Mouse (Mus musculus) hindbrain, embryonic 11.5 days (tissue): ENCODE results near the gene Tapbpl. TPM values are rescaled to one million over a fixed set of nuclear protein-coding genes. Genes with fewer than 3 reads are reported as not detected.

Source experiments
- ATAC-seq: fragments of 200-750 bp; cut with Nextera tagmentation; 2 replicates; pipeline ENCODE4 v1.8.0; 2017; ENCODE audit warnings: mild to moderate bottlenecking, moderate TSS enrichment, moderate library complexity; ENCODE audit not compliant: low FRiP score
- DNase-seq: peaks from one replicate; pipeline ENCODE4 v3.0.0-alpha.2; 2015; ENCODE audit warnings: low spot score
- H3K27ac ChIP-seq: fragments of 300-500 bp; sonication (generic); 2 replicates; pipeline ENCODE4 v1.5.1; 2014; ENCODE audit warnings: mild to moderate bottlenecking, low read depth, low read length
- H3K27me3 ChIP-seq: fragments of 300-500 bp; sonication (generic); 2 replicates; pipeline ENCODE4 v1.6.1; 2014; ENCODE audit warnings: mild to moderate bottlenecking, low read length, moderate library complexity, mixed read lengths; ENCODE audit not compliant: control insufficient read depth, insufficient read depth
- H3K36me3 ChIP-seq: fragments of 300-500 bp; sonication (generic); 2 replicates; pipeline ENCODE4 v1.6.1; 2014; ENCODE audit warnings: mild to moderate bottlenecking, low read length, moderate library complexity, mixed read lengths; ENCODE audit not compliant: control insufficient read depth, insufficient read depth
- H3K4me1 ChIP-seq: fragments of 300-500 bp; sonication (generic); replicated peaks from 2 replicates; pipeline ENCODE4 v1.6.1; 2014; ENCODE audit warnings: low read length, mixed read lengths; ENCODE audit not compliant: control insufficient read depth, insufficient read depth
- H3K4me2 ChIP-seq: fragments of 300-500 bp; sonication (generic); replicated peaks from 2 replicates; pipeline ENCODE4 v1.6.1; 2014; ENCODE audit warnings: mild to moderate bottlenecking, low read depth, low read length
- H3K4me3 ChIP-seq: fragments of 300-500 bp; sonication (generic); 2 replicates; pipeline ENCODE4 v1.5.1; 2014; ENCODE audit warnings: low read depth, low read length
- H3K9ac ChIP-seq: fragments of 300-500 bp; sonication (generic); 2 replicates; pipeline ENCODE4 v1.6.1; 2014; ENCODE audit warnings: low read depth, low read length
- H3K9me3 ChIP-seq: fragments of 300-500 bp; sonication (generic); 2 replicates; pipeline ENCODE4 v1.6.1; 2016; ENCODE audit warnings: low read length; ENCODE audit not compliant: control insufficient read depth
- WGBS: fragments of 180-500 bp; shearing (Covaris S2); extraction: QIAGEN DNeasy Blood & Tissue Kit; methylation state at CpG from one replicate; pipeline ENCODE4 v1.1.7; 2014; 5-methylcytosine and 5-hydroxymethylcytosine counted together
- polyA plus RNA-seq: library from polyadenylated mRNA; unstranded; fragments of >200 nt; fragmentation: Nextera tagmentation; extraction: Ambion mirVana; gene quantifications from 2 replicates; pipeline ENCODE4 v1.2.1, GENCODE M21; 2014

Gene Tapbpl
- polyA plus RNA-seq, 1 experiment from 2014 or later = 2.2 TPM

DNA sequence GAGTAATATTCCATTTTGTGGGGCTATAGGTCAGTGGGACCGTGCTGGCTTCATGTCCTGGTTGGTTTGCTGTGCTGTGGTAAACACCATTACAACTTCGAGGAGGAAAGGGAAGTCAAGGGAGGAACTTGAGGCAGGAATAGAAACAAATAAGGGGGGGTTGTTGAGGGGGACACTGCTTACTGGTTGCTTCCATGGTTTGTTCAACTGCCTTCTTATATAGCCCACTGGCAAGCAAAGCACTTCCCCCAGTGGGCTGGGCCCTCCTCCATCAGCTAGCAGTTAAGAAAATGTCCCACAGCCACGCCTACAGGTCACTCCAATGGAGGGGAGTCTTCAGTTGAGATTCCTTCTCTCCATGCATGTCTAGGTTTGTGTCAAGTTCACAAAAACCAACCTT is 20.6 kb upstream of the Tapbpl start:
- Histone ChIP-seq H3K4me2 (no peak overlapping the region), H3K9ac (no peak overlapping the region), H3K4me1 (no peaks in the 10 kb centered on the region), H3K36me3 (no peaks in the 10 kb centered on the region), H3K27me3 (no peaks in the 10 kb centered on the region), H3K4me3 (no peak overlapping the region), H3K27ac (no peak overlapping the region), H3K9me3 (no peaks in the 10 kb centered on the region)
- ATAC-seq = no peak
- no peak for DNase-seq
- 85% methylated on average over 3 of the region's 3 CpGs for WGBS

DNA sequence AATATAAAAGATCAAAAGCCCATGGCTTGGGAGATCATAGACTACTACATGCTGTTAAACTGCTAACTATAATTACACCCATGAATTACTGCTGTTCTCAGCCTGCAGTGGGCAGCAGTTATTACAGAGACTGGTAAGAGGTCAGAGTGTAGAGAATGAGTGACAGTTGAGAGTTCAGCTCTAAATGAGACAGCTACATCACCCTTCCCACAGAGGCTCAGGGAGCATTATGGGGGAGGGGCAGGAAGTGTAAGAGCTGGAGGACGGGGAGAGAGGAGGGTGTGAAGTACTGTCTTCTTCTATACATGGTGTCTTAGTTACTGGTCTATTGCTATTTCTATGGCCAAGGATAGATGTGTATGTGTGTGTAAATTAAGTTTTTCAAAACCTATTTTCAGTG is 12.9 kb upstream of the Tapbpl start:
- H3K4me1 ChIP-seq = no peaks in the 10 kb centered on the region
- no peaks in the 10 kb centered on the region for H3K36me3 ChIP-seq
- H3K4me3 ChIP-seq = no peak overlapping the region
- no peak overlapping the region for H3K4me2 ChIP-seq
- H3K9ac ChIP-seq = no peak overlapping the region
- DNase-seq (no peak), ATAC-seq (no peak)
- no peaks in the 10 kb centered on the region for H3K27me3 ChIP-seq
- H3K27ac ChIP-seq = no peak overlapping the region
- H3K9me3 ChIP-seq = no peaks in the 10 kb centered on the region
- WGBS = 27% methylated on average over 1 of the region's 1 CpGs

GRCm38 (mm10) chr6:125241566-125241965 is 9.9 kb upstream of the Tapbpl start:
- Histone ChIP-seq H3K9me3 (no peaks in the 10 kb centered on the region), H3K9ac (no peak overlapping the region), H3K4me1 (no peaks in the 10 kb centered on the region), H3K27me3 (no peaks in the 10 kb centered on the region), H3K4me3 (no peak overlapping the region), H3K27ac (no peak overlapping the region), H3K4me2 (no peak overlapping the region), H3K36me3 (no peaks in the 10 kb centered on the region)
- no peak for DNase-seq
- ATAC-seq = no peak
- 83% methylated on average over 8 of the region's 8 CpGs for WGBS

DNA sequence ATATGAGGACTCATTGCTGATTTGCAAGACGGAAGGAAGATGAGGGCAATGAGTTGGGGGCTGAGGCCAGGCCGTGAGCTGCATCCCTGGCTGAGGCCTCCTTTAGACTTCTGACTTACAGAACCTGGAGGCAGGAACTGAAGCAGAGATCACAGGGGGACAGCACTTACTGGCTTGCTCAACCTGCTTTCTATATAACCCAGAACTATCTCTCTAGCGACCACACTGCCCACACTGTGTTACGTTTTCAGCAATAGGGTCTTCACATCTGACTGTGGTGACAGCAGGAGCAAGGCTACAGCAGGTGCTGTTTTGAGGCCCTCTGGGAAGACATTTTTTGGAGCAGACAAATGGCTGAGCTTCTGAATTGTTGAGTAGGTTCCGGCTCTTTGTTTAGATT is 9.0 kb upstream of the Tapbpl start:
- Histone ChIP-seq H3K27me3 (no peaks in the 10 kb centered on the region), H3K9ac (no peak overlapping the region), H3K4me2 (no peak overlapping the region), H3K27ac (no peak overlapping the region), H3K4me1 (no peaks in the 10 kb centered on the region), H3K9me3 (no peaks in the 10 kb centered on the region), H3K4me3 (no peak overlapping the region), H3K36me3 (no peaks in the 10 kb centered on the region)
- WGBS = 87% methylated on average over 5 of the region's 5 CpGs
- ATAC-seq (no peak), DNase-seq (no peak)

- 92% methylated on average over 5 of the region's 5 CpGs for whole genome bisulfite sequencing
Measured at GRCm38 (mm10) chr6:125239547-125239946, 7.9 kb upstream of the Tapbpl start.

DNA sequence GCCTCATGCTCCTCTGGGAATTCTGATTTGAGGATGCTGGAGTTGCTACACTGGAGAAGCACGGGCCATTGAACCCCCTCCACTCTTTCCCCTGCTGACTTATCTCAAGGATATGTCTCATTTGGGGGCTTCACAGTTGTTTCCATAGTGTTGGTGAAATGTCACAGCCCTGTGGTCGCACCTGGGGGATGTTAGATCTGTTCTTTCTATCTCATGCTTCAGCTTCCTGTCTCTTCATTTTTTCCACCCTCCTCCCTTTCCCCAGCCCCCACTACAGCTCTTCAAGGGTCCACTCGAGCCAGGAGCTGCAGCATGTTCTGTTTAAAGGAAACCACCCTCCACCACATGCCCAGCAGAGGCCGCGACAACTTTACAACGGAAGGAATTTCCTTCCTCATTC is 6.7 kb upstream of the Tapbpl start:
- Histone ChIP-seq H3K4me2 (no peak overlapping the region), H3K9ac (no peak overlapping the region), H3K4me3 (no peak overlapping the region), H3K27me3 (no peaks in the 10 kb centered on the region), H3K4me1 (no peaks in the 10 kb centered on the region), H3K9me3 (no peaks in the 10 kb centered on the region), H3K27ac (no peak overlapping the region), H3K36me3 (no peaks in the 10 kb centered on the region)
- WGBS = 88% methylated on average over 6 of the region's 6 CpGs
- no peak for ATAC-seq
- DNase-seq = no peak

More at GRCm38 (mm10) chr6:125239547-125239946, 7.9 kb upstream of the Tapbpl start:
- Histone ChIP-seq H3K4me2 (no peak overlapping the region), H3K9ac (no peak overlapping the region), H3K27me3 (no peaks in the 10 kb centered on the region), H3K36me3 (no peaks in the 10 kb centered on the region), H3K4me1 (no peaks in the 10 kb centered on the region), H3K4me3 (no peak overlapping the region), H3K9me3 (no peaks in the 10 kb centered on the region), H3K27ac (no peak overlapping the region)
- no peak for ATAC-seq
- no peak for DNase-seq

DNA sequence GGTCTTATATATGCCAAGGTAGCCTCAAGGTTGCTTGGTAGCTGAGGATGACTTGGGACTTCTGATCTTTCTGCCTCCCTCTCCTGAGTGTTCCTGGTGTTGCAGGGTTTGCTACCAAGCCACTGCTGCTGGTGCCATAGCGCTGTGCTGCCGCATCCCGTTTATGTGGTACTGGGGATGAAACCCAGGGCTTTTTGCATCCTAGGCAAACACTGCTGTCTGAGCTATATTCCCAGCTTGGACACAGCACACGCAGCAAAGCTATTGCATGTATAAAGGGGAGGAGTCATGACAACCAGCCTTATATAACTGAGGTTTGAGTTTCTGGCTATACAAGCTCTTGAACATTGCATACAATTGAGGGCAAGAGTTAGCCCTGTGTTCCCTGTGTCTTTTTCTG is 5.8 kb upstream of the Tapbpl start:
- ATAC-seq = no peak
- no peaks in the 10 kb centered on the region for H3K27me3 ChIP-seq
- H3K4me1 ChIP-seq = no peaks in the 10 kb centered on the region
- 84% methylated on average over 4 of the region's 4 CpGs for WGBS
- no peak overlapping the region for H3K4me3 ChIP-seq
- H3K4me2 ChIP-seq = no peak overlapping the region
- no peak overlapping the region for H3K9ac ChIP-seq
- H3K36me3 ChIP-seq = no peaks in the 10 kb centered on the region
- no peaks in the 10 kb centered on the region for H3K9me3 ChIP-seq
- no peak overlapping the region for H3K27ac ChIP-seq
- DNase-seq = no peak

DNA sequence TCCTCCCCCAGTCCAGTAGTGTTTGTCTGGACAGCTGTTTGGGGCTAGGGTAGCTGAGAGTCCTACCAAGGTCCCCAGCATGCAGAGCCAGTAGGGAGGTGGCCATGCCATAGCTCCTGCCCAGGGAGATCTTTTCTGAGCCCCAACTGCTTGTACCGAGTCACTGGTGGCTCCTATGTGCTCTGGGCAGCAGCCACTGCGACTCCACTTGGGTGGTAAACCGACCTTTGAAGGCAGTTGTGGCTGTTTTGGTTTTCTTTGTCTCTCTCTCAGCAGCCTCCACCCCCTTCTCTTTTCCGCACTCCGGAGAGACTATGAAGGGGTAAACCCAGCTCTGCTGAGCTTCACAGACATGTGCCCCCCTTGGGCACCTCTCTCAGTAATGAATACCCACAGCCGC is 5.1 kb upstream of the Tapbpl start, which contains the start of gene Cd27:
Cd27 (minus strand) TSS at position 229 of the 400 bp plus-strand sequence.
- no peaks in the 10 kb centered on the region for H3K9me3 ChIP-seq
- no peak within 1 kb of the TSS for H3K27ac ChIP-seq
- H3K9ac ChIP-seq = no peak within 1 kb of the TSS
- no peak for DNase-seq
- no peak within 1 kb of the TSS for H3K4me3 ChIP-seq
- ATAC-seq = no peak
- no peaks in the 10 kb centered on the region for H3K27me3 ChIP-seq
- 23% methylated on average over 6 of the region's 6 CpGs for WGBS
- H3K4me1 ChIP-seq = peaks cover under 1% of the 10 kb centered on the region; the same call in 1 of the 2 replicates
- H3K4me2 ChIP-seq = no peak within 1 kb of the TSS
- H3K36me3 ChIP-seq = no peaks in the 10 kb centered on the region

GRCm38 (mm10) chr6:125236341-125236740 is 4.7 kb upstream of the Tapbpl start:
- Histone ChIP-seq H3K9me3 (no peaks in the 10 kb centered on the region), H3K4me3 (no peak overlapping the region), H3K9ac (no peak overlapping the region), H3K4me2 (no peak overlapping the region), H3K27ac (no peak overlapping the region), H3K27me3 (no peaks in the 10 kb centered on the region), H3K36me3 (no peaks in the 10 kb centered on the region), H3K4me1 (peaks cover 3% of the 10 kb centered on the region; the same call in 1 of the 2 replicates)
- DNase-seq (no peak), ATAC-seq (no peak)
- 56% methylated on average over 6 of the region's 6 CpGs for WGBS
